Mouse (Mus musculus) heart, embryonic 12.5 days (tissue): ENCODE data around the gene Dctn5. TPM values are rescaled to one million over a fixed set of nuclear protein-coding genes. Genes with fewer than 3 reads are reported as not detected.

Source experiments
- polyA plus RNA-seq: library from polyadenylated mRNA; unstranded; fragments of >200 nt; fragmentation: Nextera tagmentation; extraction: Ambion mirVana; gene quantifications from 2 replicates; pipeline ENCODE4 v1.2.1, GENCODE M21; 2016

Gene Dctn5
- polyA plus RNA-seq, 1 experiment from 2014 or later, result 70.1 TPM

Other genes with a start within 250 kb of the Dctn5 start
- 18.1 and 18.8 TPM in 2 replicates for gene Cog7, start 151.3 kb upstream of the Dctn5 start, polyA plus RNA-seq
- 98.0 and 99.4 TPM in 2 replicates for gene Gga2, start 111.8 kb upstream of the Dctn5 start, polyA plus RNA-seq
- gene Ubfd1, start 65.9 kb upstream of the Dctn5 start, polyA plus RNA-seq, result 73.5 and 75.0 TPM in 2 replicates
- gene Ears2, start 65.8 kb upstream of the Dctn5 start, polyA plus RNA-seq, result 24.7 and 25.0 TPM in 2 replicates
- gene Ndufab1, start 31.2 kb upstream of the Dctn5 start, polyA plus RNA-seq, result 1,263 and 1,284 TPM in 2 replicates
- 13.2 and 14.1 TPM in 2 replicates for gene Palb2, start 56 bp upstream of the Dctn5 start, polyA plus RNA-seq
- gene Plk1, start 26.4 kb downstream of the Dctn5 start, polyA plus RNA-seq, result 103 and 112 TPM in 2 replicates
- gene Ern2, start 53.2 kb downstream of the Dctn5 start, polyA plus RNA-seq, result not detected in 2 replicates
- gene Chp2, start 86.5 kb downstream of the Dctn5 start, polyA plus RNA-seq, result 0.15 and 0.42 TPM in 2 replicates
- 9.0 and 10.5 TPM in 2 replicates for gene Prkcb, start 155.7 kb downstream of the Dctn5 start, polyA plus RNA-seq